Mouse (Mus musculus) bone marrow, adult 2 months (tissue): ENCODE results near the gene Irx3. TPM values are rescaled to one million over a fixed set of nuclear protein-coding genes. Genes with fewer than 3 reads are reported as not detected.

Experiments used
- H3K27ac ChIP-seq: fragments of 200-500 bp; 2 replicates; pipeline ENCODE4 v1.5.1; 2012; ENCODE audit warnings: low read depth, mild to moderate bottlenecking, control low read depth, inconsistent platforms, low read length; ENCODE audit not compliant: control insufficient read depth, poor library complexity, insufficient read depth
- H3K4me1 ChIP-seq: fragments of 200-500 bp; 2 replicates; pipeline ENCODE4 v1.6.1; 2011; ENCODE audit warnings: low read length; ENCODE audit not compliant: control insufficient read depth, insufficient read depth
- H3K4me3 ChIP-seq: fragments of 200-500 bp; replicated peaks from 2 replicates; pipeline ENCODE3; 2011; ENCODE audit warnings: mild to moderate bottlenecking, low read depth, low read length, control low read depth; ENCODE audit not compliant: control insufficient read depth
- CTCF ChIP-seq: fragments of 200-500 bp; IDR thresholded peaks from 2 replicates; pipeline ENCODE4 v1.5.1; 2011; ENCODE audit warnings: low read length, control low read depth; ENCODE audit not compliant: control insufficient read depth, insufficient read depth
- POLR2A ChIP-seq: fragments of 200-500 bp; IDR thresholded peaks from 2 replicates; pipeline ENCODE4 v1.6.1; 2011; ENCODE audit warnings: low read depth, mild to moderate bottlenecking, control low read depth, low read length, borderline replicate concordance; ENCODE audit not compliant: control insufficient read depth
- WGBS: fragments of 180-500 bp; shearing (Covaris S2); methylation state at CpG from one replicate; pipeline ENCODE4 v1.1.7; 2018; 5-methylcytosine and 5-hydroxymethylcytosine counted together
- polyA plus RNA-seq: library from polyadenylated mRNA; stranded (reverse); fragments of >200 nt; gene quantifications from 2 replicates; pipeline ENCODE4 v1.2.4, GENCODE M21; 2011; ENCODE audit warnings: low replicate concordance; ENCODE audit not compliant: missing spikeins, insufficient read depth, insufficient read length

Gene Irx3
- polyA plus RNA-seq, 1 experiment: not detected

DNA sequence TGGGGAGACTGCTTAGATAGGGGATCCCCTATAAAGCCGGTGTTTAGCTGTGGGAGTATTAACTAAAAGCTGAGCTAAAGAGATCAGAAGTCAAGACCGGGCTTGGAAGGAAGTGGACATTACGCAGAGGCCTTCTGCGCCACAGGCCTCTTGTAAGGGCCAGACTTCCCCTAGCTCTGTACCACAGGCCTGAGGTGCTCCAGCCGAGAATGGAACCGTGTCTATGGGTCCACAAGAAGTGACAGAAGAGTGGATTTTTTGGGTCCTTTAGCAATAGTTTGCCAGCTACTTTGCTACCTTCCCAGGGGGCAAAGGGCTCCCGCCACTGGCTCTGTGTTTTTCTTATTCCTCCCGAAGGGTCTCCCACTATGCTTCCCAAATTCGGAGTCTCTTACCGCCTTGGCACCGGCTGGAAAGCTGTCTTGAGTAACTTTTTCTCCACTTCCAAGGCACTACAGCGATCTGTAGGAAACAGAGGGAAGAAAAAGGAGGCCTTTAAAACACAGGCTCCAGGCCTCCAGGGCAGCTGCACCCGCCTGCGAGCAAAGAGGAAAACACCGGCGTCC, 2.8 kb downstream of the Irx3 start:
- WGBS: 24% methylated on average over 16 of the region's 16 CpGs
- Histone ChIP-seq H3K27ac (no peak overlapping the region; the same call in 1 of the 2 replicates), H3K4me3 (no peak overlapping the region), H3K4me1 (no peaks in the 10 kb centered on the region)
- TF ChIP-seq POLR2A (no peak), CTCF (no peak)

DNA sequence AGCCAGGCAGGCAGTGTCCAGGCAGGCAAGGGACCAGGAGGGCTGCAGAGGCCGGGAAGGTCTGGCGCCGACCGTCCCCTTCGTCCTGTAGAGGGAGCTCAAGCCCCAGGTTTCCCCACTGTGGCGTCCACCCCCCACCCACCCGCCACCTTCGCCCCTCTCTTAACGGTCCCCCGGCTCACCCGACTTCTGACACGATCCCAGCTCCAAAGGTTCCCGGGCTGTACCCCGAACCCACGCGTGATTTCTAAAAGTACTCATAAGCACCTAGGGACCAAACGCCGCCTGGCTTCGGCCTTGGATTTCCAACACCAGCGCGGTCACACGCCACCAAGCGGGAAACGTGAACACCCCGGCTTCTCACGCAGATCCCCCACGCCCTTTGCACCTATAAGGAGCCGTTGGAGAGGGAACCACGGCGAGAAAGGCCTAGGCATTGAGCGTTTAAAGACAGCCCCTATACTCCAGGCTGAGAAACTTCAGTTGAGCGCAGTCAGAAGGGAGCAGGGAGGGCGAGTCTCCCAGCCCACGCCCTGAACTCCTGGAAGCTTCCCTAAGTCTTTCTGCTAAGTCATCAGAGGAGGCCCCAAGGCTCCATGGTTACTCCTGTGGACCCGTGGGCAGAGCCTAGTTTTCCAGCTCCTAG, 4.1 kb downstream of the Irx3 start:
- Histone ChIP-seq H3K4me1 (no peaks in the 10 kb centered on the region), H3K27ac (no peak overlapping the region), H3K4me3 (no peak overlapping the region)
- no peak for TF ChIP-seq POLR2A
- no peak for TF ChIP-seq CTCF
- WGBS: 2% methylated on average over 35 of the region's 35 CpGs

DNA sequence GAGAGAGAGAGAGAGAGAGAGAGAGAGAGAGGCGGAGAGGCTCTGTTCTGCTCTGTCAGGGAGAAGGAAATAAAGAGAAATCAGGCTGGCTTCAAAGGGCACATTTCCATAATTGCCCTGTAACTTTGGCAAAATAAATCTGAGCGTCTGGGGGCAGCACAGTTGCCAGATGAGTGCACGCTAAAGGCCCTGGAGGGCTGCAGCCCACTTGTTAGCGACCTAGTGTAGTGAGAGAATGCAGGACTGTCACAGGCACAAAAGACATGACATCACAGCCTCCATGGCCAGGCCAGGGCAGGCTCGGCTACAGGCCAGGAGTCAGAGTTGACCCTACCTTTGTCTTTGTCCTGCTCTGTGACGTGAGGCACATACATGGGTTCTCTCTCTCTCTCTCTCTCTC, 8.0 kb downstream of the Irx3 start:
- H3K4me3 ChIP-seq: no peak overlapping the region
- WGBS: 68% methylated on average over 6 of the region's 6 CpGs
- TF ChIP-seq POLR2A (no peak), CTCF (no peak)

DNA sequence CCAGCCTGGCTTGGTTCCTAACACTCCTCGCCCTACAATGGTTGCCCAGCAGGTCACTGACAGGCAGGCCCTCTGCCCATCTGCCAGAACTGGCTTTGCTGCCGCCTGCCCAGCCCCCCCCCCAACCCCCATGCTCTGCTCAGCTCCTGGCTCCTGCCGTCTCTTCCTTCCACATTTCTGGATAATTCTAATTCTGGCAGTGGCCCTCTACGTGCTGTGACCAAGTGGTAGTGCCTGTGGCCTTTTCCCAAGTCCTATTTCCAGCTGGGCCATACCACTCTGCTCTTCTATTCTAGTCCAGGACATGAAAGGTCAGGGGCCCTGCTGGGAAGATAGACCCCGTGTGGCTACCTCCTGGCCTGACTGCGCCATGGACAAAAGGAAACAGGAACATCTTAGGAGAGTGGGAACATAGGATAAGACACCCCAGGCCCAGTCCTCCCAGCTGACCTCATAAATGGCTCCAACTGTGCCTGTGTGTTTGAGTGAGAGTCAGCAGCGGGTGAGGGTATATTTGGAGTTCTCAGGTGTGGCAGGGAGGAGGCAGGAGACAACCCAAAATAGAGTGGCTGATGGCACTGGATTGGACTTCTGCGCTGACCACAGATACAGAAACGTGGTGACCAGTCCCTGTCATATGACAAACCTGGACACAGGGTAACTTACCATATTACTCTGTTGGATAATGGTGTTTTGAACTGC, 14.5 kb downstream of the Irx3 start:
- Histone ChIP-seq H3K27ac (no peak overlapping the region), H3K4me1 (no peaks in the 10 kb centered on the region), H3K4me3 (no peak overlapping the region)
- TF ChIP-seq POLR2A (no peak), CTCF (no peak)
- 73% methylated on average over 9 of the region's 9 CpGs for WGBS

More for the DNA sequence above, 8.0 kb downstream of the Irx3 start:
- H3K4me1 ChIP-seq: no peaks in the 10 kb centered on the region
- H3K27ac ChIP-seq: no peak overlapping the region

DNA sequence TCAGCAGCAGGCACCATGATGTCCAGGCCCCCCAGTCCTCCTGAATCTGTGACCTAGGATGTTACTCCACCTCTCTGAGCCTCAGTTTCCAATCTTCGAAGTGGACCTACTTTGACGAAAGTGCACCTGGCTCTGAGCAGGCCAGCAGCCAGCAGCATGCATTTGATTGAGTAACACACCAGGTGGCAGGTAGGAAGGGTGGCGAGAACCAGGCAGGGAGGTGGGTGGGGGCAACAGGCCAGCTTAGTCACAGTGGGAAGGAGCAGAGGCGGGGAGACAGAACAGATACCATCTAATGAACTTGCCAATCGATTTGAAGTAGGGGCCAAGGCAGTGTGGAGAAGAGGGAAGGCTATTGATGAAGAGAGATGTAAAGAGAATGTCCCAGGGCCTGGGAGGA, 18.9 kb downstream of the Irx3 start:
- no peak overlapping the region for H3K27ac ChIP-seq
- no peaks in the 10 kb centered on the region for H3K4me1 ChIP-seq
- H3K4me3 ChIP-seq: no peak overlapping the region
- 61% methylated on average over 5 of the region's 5 CpGs for WGBS
- no peak for TF ChIP-seq CTCF
- TF ChIP-seq POLR2A: no peak

DNA sequence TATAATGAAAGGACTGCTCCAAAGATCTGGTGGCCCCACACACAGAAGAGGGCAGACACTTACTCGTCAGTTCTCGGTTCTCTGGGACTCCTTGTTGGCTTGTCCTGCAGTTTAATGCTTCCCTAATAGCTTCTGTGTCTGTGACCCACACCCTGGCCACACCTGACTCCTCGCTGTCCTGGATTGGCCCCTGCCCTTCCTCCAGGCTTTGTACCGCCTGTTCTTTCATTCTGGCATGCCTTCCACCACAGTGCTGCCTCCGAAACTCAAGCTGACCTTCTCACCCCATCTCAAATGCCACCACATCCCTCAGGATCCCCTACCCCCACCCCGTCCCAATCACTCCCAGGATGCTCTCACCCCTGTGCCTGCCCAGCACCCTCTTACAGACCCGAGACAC, 19.7 kb downstream of the Irx3 start:
- Histone ChIP-seq H3K4me3 (no peak overlapping the region), H3K27ac (no peak overlapping the region), H3K4me1 (no peaks in the 10 kb centered on the region)
- TF ChIP-seq POLR2A: no peak
- no peak for TF ChIP-seq CTCF
- WGBS: 81% methylated on average over 7 of the region's 7 CpGs

DNA sequence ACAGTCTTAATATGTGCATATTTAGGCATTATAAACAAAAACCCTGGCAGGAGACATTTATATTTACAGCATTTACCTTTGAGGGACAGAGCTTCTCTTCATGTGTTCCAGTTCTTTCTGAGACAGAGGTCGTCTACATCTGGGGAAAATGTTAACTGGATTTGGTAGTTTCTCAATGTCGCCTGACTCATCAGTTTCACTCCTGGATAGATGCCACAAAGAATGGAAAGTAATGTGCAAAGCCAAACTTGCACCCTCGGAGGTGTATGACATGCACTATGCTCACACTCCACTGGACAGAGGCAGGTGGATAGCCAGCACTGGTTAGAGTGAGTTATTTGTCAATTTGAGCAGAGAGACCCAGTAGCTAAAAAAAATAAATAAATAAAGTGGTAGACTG, 21.2 kb downstream of the Irx3 start:
- no peak for TF ChIP-seq POLR2A
- no peak for TF ChIP-seq CTCF
- 38% methylated on average over 3 of the region's 3 CpGs for WGBS
- H3K27ac ChIP-seq: no peak overlapping the region
- no peak overlapping the region for H3K4me3 ChIP-seq
- H3K4me1 ChIP-seq: no peaks in the 10 kb centered on the region

DNA sequence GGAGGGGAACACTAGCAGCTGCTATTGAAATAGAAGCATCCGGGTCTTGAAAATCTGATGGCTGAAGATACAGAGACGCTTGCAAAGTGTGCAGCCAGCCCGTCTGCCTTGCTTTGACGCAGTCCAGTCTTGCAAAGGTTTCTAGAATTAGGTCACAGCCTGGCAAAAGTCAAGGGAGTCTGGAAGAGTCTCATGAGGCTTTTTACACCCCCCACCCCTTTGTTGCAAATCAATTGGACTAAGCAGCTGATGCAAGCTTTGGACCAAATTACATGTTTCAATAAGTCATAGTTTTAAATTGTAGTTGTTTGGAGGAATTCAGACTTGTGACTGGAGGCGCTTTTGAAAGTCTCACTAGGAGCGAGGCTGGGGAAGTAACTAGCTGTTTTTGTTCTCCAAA, 33.0 kb downstream of the Irx3 start:
- H3K27ac ChIP-seq: no peak overlapping the region
- 81% methylated on average over 6 of the region's 6 CpGs for WGBS
- H3K4me3 ChIP-seq: no peak overlapping the region
- H3K4me1 ChIP-seq: no peaks in the 10 kb centered on the region
- TF ChIP-seq CTCF: no peak
- TF ChIP-seq POLR2A: no peak
